11 mouse cellular contexts compared by ENCODE assay signal in genomic region chr17:27960128-27961111, GRCm38 (mm10). TPM values are rescaled to one million over a fixed set of nuclear protein-coding genes. Genes with fewer than 3 reads are reported as not detected.
DNase-seq lines count a peak whose midpoint lies in the region; ATAC-seq lines count a peak whose summit lies in the region.
"Had no signal": no experiment of that assay in that cellular context is flagged by ENCODE, and none has a peak within 500 bp of the region (broad histone marks: within the 10 kb centered on the region; RNA-seq: fewer than 3 reads in every experiment).

No protein-coding gene starts in this region.

- H3K4me3 ChIP-seq in hindbrain, embryonic 12.5 days = no peak overlapping the region
- H3K4me3 ChIP-seq in hindbrain, embryonic 13.5 days = no peak overlapping the region

- ATAC-seq in hindbrain, embryonic 12.5 days (ENCODE audit: low FRiP score) = no peak
- ATAC-seq in hindbrain, embryonic 13.5 days (ENCODE audit: low FRiP score) = no peak
- ATAC-seq: intestine, embryonic 16.5 days had no signal

- H3K27ac ChIP-seq in hindbrain, embryonic 12.5 days = peak overlapping the region; percentile 18; the same call in 1 of the 2 replicates
- H3K27ac ChIP-seq in hindbrain, embryonic 13.5 days = no peak overlapping the region

- H3K36me3 ChIP-seq in hindbrain, embryonic 12.5 days = no peaks in the 10 kb centered on the region
- no peaks in the 10 kb centered on the region for H3K36me3 ChIP-seq in hindbrain, embryonic 13.5 days

- no peaks in the 10 kb centered on the region for H3K27me3 ChIP-seq in hindbrain, embryonic 12.5 days
- no peaks in the 10 kb centered on the region for H3K27me3 ChIP-seq in hindbrain, embryonic 13.5 days

- WGBS in hindbrain, embryonic 12.5 days = 83% methylated on average over 21 of the region's 21 CpGs
- 89% methylated on average over 20 of the region's 21 CpGs for WGBS in hindbrain, embryonic 13.5 days

- H3K9me3 ChIP-seq in hindbrain, embryonic 12.5 days (replicated peaks) = no peaks in the 10 kb centered on the region
- no peaks in the 10 kb centered on the region for H3K9me3 ChIP-seq in hindbrain, embryonic 13.5 days
- H3K9me3 ChIP-seq: G1E had no signal

- no peak overlapping the region for H3K9ac ChIP-seq in hindbrain, embryonic 12.5 days
- H3K9ac ChIP-seq in hindbrain, embryonic 13.5 days = no peak overlapping the region

- peaks cover 8% of the 10 kb centered on the region for H3K4me1 ChIP-seq in hindbrain, embryonic 12.5 days
- peaks cover 15% of the 10 kb centered on the region for H3K4me1 ChIP-seq in hindbrain, embryonic 13.5 days (replicated peaks)

- peak; percentile 91 for DNase-seq in brain, adult 2 months (ENCODE audit: low read depth, low spot score)
- DNase-seq in cerebellum, postnatal 14 days = peak; percentile 56 to 57
- peak; percentile 30 to 72 for DNase-seq in left cerebral cortex, adult 9 months (ENCODE audit: low spot score in 2 of 2)
- no peak for DNase-seq in urinary bladder, postnatal 14 days (ENCODE audit: low spot score)
- DNase-seq in testis, postnatal 10 days (ENCODE audit: low spot score) = no peak
- DNase-seq: gastrocnemius, postnatal 25 days; lung, postnatal 14 days had no signal

- no peak overlapping the region for H3K4me2 ChIP-seq in hindbrain, embryonic 12.5 days (replicated peaks)
- H3K4me2 ChIP-seq in hindbrain, embryonic 13.5 days = no peak overlapping the region

RNA-seq across cellular contexts. Expression of gene Taf11, which starts 50.8 kb away (rescaled TPM):
- polyA plus RNA-seq in hindbrain, embryonic 12.5 days (2016; fragmentation: Nextera tagmentation; extraction: Ambion mirVana) = 89.7 and 96.9 TPM in 2 replicates
- 68.4 and 76.1 TPM in 2 replicates for polyA plus RNA-seq in hindbrain, embryonic 13.5 days (2015; fragmentation: Nextera tagmentation; extraction: Ambion mirVana)

RNA-seq across cellular contexts. Expression of gene Anks1, which starts 51.3 kb away (rescaled TPM):
- polyA plus RNA-seq in hindbrain, embryonic 12.5 days (2016; fragmentation: Nextera tagmentation; extraction: Ambion mirVana) = 86.0 and 91.5 TPM in 2 replicates
- 58.6 and 75.2 TPM in 2 replicates for polyA plus RNA-seq in hindbrain, embryonic 13.5 days (2015; fragmentation: Nextera tagmentation; extraction: Ambion mirVana)

Comparison
In these comparisons a context has a peak if more than half of its experiments do, and no peak if none do; other contexts are left out.
1. DNase-seq: peak in brain, adult 2 months (single experiment), cerebellum, postnatal 14 days (2 of 2) and left cerebral cortex, adult 9 months (2 of 2); none in urinary bladder, postnatal 14 days (single experiment) and testis, postnatal 10 days (single experiment).